Mouse (Mus musculus) neural tube, embryonic 15.5 days (tissue): Measurements from ENCODE around the gene Madd. TPM values are rescaled to one million over a fixed set of nuclear protein-coding genes. Genes with fewer than 3 reads are reported as not detected.
"Not testable (repeated sequence)": the region's sequence is repeated elsewhere in the genome, so short reads cannot be mapped to it uniquely, and the experiment has no call there.

Source experiments
- ATAC-seq: fragments of 200-750 bp; cut with Nextera tagmentation; 2 replicates; pipeline ENCODE4 v1.8.0; 2017; ENCODE audit warnings: mild to moderate bottlenecking, moderate TSS enrichment, moderate library complexity; ENCODE audit not compliant: low FRiP score
- H3K27ac ChIP-seq: fragments of 300-500 bp; sonication (generic); replicated peaks from 2 replicates; pipeline ENCODE4 v1.5.1; 2015; ENCODE audit warnings: mild to moderate bottlenecking, inconsistent platforms
- H3K27me3 ChIP-seq: fragments of 300-500 bp; sonication (generic); replicated peaks from 2 replicates; pipeline ENCODE4 v1.6.1; 2015; ENCODE audit warnings: inconsistent platforms
- H3K36me3 ChIP-seq: fragments of 300-500 bp; sonication (generic); 2 replicates; pipeline ENCODE4 v1.6.1; 2015; ENCODE audit warnings: inconsistent platforms
- H3K4me1 ChIP-seq: fragments of 300-500 bp; sonication (generic); 2 replicates; pipeline ENCODE4 v1.6.1; 2015; ENCODE audit warnings: inconsistent platforms
- H3K4me2 ChIP-seq: fragments of 300-500 bp; sonication (generic); 2 replicates; pipeline ENCODE4 v1.6.1; 2015; ENCODE audit warnings: inconsistent platforms, mild to moderate bottlenecking, moderate library complexity
- H3K4me3 ChIP-seq: fragments of 300-500 bp; sonication (generic); replicated peaks from 2 replicates; pipeline ENCODE4 v1.5.1; 2015; ENCODE audit warnings: mild to moderate bottlenecking, inconsistent platforms
- H3K9ac ChIP-seq: fragments of 300-500 bp; sonication (generic); replicated peaks from 2 replicates; pipeline ENCODE4 v1.6.1; 2015; ENCODE audit warnings: mild to moderate bottlenecking, inconsistent platforms
- H3K9me3 ChIP-seq: fragments of 300-500 bp; sonication (generic); replicated peaks from 2 replicates; pipeline ENCODE4 v1.6.1; 2016; ENCODE audit warnings: inconsistent platforms
- WGBS: fragments of 180-500 bp; shearing (Covaris S2); methylation state at CpG from one replicate; pipeline ENCODE4 v1.1.7; 2015; ENCODE audit warnings: mixed read lengths; 5-methylcytosine and 5-hydroxymethylcytosine counted together
- polyA plus RNA-seq: library from polyadenylated mRNA; unstranded; fragments of >200 nt; fragmentation: Nextera tagmentation; extraction: Ambion mirVana; gene quantifications from 2 replicates; pipeline ENCODE4 v1.2.1, GENCODE M21; 2015

Gene Madd
- polyA plus RNA-seq, 1 experiment from 2014 or later = 54.5 TPM

- ATAC-seq = no peak
- Histone ChIP-seq H3K36me3 (no peaks in the 10 kb centered on the region), H3K9me3 (no peaks in the 10 kb centered on the region), H3K4me2 (no peak overlapping the region), H3K4me1 (peaks cover 3% of the 10 kb centered on the region; the same call in 1 of the 2 replicates), H3K4me3 (no peak overlapping the region), H3K27ac (no peak overlapping the region), H3K9ac (no peak overlapping the region), H3K27me3 (peaks cover 8% of the 10 kb centered on the region)
- WGBS = 69% methylated on average over 4 of the region's 4 CpGs
These were observed 71.1 kb downstream of the Madd start for GRCm38 (mm10) chr2:91112491-91112890.

DNA sequence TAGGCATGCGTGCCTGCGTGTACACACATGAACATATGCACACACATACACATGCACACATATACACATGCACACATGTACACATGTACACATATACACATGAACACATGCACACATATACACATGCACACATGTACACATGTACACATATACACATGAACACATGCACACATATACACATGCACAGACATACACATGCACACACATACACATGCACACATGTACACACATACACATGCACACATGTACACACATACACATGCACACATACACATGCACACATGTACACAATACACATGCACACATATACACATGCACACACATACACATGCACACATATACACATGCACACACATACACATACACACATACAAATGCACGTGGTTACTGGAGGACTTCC lies 71.8 kb downstream of the Madd start:
- not testable (repeated sequence) for H3K4me1 ChIP-seq, ATAC-seq, H3K27ac ChIP-seq, H3K36me3 ChIP-seq, H3K9ac ChIP-seq, H3K9me3 ChIP-seq, H3K4me3 ChIP-seq, H3K4me2 ChIP-seq, H3K27me3 ChIP-seq
- 94% methylated on average over 3 of the region's 3 CpGs for WGBS

GRCm38 (mm10) chr2:91110429-91110828 lies 73.2 kb downstream of the Madd start:
- WGBS = 84% methylated on average over 6 of the region's 6 CpGs
- no peak for ATAC-seq
- Histone ChIP-seq H3K27me3 (peaks cover 5% of the 10 kb centered on the region), H3K27ac (no peak overlapping the region), H3K4me1 (peaks cover 3% of the 10 kb centered on the region; the same call in 1 of the 2 replicates), H3K9me3 (no peaks in the 10 kb centered on the region), H3K36me3 (no peaks in the 10 kb centered on the region), H3K4me3 (no peak overlapping the region), H3K9ac (no peak overlapping the region), H3K4me2 (no peak overlapping the region)

DNA sequence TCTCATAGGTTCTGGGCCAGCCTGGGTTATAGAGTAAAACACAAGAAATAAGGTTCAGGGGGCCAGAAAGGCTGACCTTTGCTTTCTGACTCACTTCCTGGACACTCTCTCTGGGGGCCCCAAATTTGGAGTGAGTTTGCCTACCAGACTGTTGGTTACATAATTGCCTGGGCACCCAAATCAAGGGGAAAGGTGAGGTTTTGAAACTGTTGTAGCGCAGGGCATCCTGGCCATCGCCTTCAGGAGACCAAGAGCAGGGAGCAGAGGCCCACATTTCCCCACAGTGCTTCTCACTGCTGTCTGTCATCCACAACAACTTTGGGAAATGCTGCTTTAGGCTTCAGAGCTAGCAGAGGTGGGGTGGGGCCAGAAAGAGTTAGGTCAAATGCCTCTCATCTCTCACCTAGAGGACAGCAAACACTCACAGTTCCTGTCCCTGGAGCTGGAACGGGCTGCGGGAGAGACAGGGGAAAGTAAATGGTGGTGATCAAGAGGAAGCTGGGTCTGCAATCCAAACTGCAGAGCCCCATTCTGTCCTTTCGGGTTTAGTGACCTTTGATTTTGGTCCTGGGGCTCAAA lies 73.7 kb downstream of the Madd start:
- no peaks in the 10 kb centered on the region for H3K9me3 ChIP-seq
- H3K4me1 ChIP-seq = peaks cover 1% of the 10 kb centered on the region; the same call in 1 of the 2 replicates
- H3K27ac ChIP-seq = no peak overlapping the region
- peaks cover under 1% of the 10 kb centered on the region; the same call in 1 of the 2 replicates for H3K27me3 ChIP-seq
- 90% methylated on average over 5 of the region's 5 CpGs for WGBS
- no peak overlapping the region for H3K4me2 ChIP-seq
- ATAC-seq = no peak
- H3K36me3 ChIP-seq = no peaks in the 10 kb centered on the region
- no peak overlapping the region for H3K4me3 ChIP-seq
- H3K9ac ChIP-seq = no peak overlapping the region

DNA sequence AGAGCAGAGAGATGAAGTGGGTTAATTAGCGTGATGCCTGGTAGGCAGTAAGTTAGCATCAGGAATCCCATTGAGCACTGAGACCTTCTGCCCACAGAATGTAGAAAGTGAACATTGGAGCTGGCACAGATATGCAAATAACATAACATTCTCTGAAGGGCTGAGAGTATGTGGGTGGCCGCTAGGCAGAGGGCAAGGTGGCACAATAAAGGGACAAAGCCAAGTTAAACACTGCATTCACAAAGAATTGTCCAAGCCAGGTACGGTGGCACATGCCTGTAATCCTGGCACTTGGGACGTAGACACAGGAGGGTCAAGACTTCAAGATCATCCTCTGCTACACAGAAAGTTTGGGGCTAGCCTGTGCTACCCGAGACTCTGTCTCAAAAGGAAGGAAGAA lies 74.4 kb downstream of the Madd start:
- no peak for ATAC-seq
- Histone ChIP-seq H3K4me2 (no peak overlapping the region), H3K9me3 (no peaks in the 10 kb centered on the region), H3K27me3 (no peaks in the 10 kb centered on the region), H3K4me1 (no peaks in the 10 kb centered on the region), H3K4me3 (no peak overlapping the region), H3K36me3 (no peaks in the 10 kb centered on the region), H3K9ac (no peak overlapping the region), H3K27ac (no peak overlapping the region)
- WGBS = 86% methylated on average over 5 of the region's 5 CpGs

DNA sequence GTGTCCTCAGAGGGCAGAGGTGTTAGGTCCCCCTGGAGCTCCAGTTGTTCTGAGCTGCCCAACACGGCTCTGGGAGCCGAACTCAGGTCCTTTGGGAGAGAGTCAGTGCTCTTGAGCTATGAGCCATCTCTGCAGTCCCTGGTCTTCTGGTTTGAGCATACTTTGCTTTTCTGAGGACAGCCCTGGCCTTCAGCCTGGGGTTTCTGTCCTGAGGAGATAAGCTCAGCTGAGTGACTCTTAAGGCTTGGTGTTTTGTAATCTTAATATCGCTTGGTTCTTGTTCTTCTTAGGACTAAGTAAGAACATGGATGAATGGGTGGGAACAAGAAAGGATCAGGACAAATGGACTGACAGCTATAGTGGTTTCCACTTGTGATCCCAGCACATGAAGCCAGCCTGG lies 75.5 kb downstream of the Madd start:
- WGBS = 90% methylated on average over 3 of the region's 3 CpGs
- Histone ChIP-seq H3K9ac (no peak overlapping the region), H3K9me3 (no peaks in the 10 kb centered on the region), H3K27me3 (no peaks in the 10 kb centered on the region), H3K27ac (no peak overlapping the region), H3K4me3 (no peak overlapping the region), H3K36me3 (no peaks in the 10 kb centered on the region), H3K4me2 (no peak overlapping the region), H3K4me1 (no peaks in the 10 kb centered on the region)
- no peak for ATAC-seq

DNA sequence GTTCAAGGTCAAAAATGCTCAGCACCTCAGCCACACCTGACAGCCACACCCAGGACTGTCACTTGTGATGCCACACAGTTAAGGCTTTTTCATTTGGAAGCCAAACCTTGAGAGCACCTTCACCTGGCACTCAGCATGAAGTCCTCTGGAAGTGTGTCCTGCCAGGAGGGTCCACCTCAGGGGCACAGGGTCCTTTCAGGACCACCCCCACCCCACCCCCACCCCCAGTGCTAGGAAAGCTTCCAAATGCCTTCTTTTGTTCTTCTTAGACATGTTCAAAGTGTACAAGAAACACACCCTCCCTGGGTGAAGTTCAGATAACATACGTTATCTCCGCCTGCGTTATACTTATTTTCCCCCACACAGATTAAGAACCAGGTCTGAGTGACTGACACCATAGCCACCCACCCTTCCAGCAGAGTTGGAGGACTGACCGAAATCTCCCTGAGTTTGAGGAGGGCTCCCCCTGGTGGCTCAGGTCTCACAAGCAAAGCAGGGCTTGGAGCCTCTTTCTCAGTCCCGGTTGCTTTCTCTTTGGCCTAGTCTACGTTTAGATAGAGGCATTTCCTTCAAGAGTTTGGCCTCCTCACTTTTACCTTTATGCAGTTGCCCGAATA lies 82.4 kb downstream of the Madd start:
- ATAC-seq = peak; percentile 87; the same call in 1 of the 2 replicates
- Histone ChIP-seq H3K9ac (0 out of 2 replicates have a peak overlapping the region, but pooled peaks have one; percentile 8), H3K4me2 (no peak overlapping the region), H3K4me1 (no peaks in the 10 kb centered on the region), H3K27me3 (no peaks in the 10 kb centered on the region), H3K27ac (no peak overlapping the region), H3K36me3 (no peaks in the 10 kb centered on the region), H3K9me3 (no peaks in the 10 kb centered on the region), H3K4me3 (no peak overlapping the region)
- WGBS = 16% methylated on average over 7 of the region's 7 CpGs

DNA sequence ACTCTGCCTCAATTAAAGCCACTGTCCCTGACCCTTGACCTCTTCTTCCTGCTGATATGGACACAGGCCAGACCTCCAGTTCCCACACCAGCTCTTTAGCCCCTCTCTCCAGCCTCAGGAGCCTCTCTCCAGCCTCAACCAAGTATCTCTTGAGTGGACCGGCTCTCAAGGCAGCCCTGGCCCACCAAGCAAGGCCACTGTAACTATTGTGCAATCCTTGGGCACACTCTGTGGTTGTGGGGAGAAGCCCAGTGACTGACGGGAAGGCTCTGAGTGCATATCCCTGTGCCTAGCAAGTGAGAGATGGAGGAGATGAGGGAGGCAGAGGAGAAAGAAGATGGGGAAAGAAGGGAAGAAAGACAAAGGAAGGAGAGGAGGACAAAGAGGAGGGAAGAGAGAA lies 85.5 kb downstream of the Madd start:
- Histone ChIP-seq H3K4me1 (no peaks in the 10 kb centered on the region), H3K36me3 (no peaks in the 10 kb centered on the region), H3K4me3 (no peak overlapping the region), H3K27ac (no peak overlapping the region), H3K9me3 (no peaks in the 10 kb centered on the region), H3K27me3 (no peaks in the 10 kb centered on the region), H3K4me2 (no peak overlapping the region), H3K9ac (no peak overlapping the region)
- no peak for ATAC-seq
- WGBS = 80% methylated on average over 2 of the region's 2 CpGs

- WGBS = 78% methylated on average over 10 of the region's 10 CpGs
- Histone ChIP-seq H3K9ac (no peak overlapping the region), H3K36me3 (no peaks in the 10 kb centered on the region), H3K9me3 (no peaks in the 10 kb centered on the region), H3K4me3 (no peak overlapping the region), H3K4me2 (no peak overlapping the region), H3K27me3 (no peaks in the 10 kb centered on the region), H3K4me1 (no peaks in the 10 kb centered on the region), H3K27ac (no peak overlapping the region)
- ATAC-seq = no peak
These were observed 86.6 kb downstream of the Madd start for GRCm38 (mm10) chr2:91097015-91097414.

GRCm38 (mm10) chr2:91096524-91096923 lies 87.1 kb downstream of the Madd start:
- WGBS = 76% methylated on average over 14 of the region's 14 CpGs
- Histone ChIP-seq H3K27me3 (no peaks in the 10 kb centered on the region), H3K4me1 (no peaks in the 10 kb centered on the region), H3K9me3 (no peaks in the 10 kb centered on the region), H3K9ac (no peak overlapping the region), H3K4me3 (no peak overlapping the region), H3K27ac (no peak overlapping the region), H3K36me3 (no peaks in the 10 kb centered on the region), H3K4me2 (no peak overlapping the region)
- no peak for ATAC-seq

DNA sequence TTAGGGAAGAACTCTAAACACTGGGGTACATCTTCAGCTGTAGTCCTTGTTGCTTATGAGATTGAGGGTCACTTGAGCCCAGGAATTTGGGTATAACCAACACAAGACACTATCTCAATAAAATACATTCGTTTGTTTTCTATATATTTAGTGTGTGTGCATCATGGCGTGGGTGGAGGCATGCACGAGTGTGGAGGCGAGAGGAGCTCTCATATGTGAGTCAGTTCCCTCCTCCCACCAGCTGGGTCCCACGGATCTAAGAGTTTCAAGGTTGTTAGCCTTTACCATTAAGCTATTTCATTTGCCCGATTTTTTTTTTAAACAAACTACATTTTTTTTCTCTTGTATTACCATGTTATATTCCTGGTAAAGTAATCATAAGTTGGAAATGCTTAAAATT lies 92.8 kb downstream of the Madd start:
- no peak overlapping the region for H3K4me2 ChIP-seq
- no peak for ATAC-seq
- no peaks in the 10 kb centered on the region for H3K9me3 ChIP-seq
- no peak overlapping the region for H3K27ac ChIP-seq
- no peaks in the 10 kb centered on the region for H3K27me3 ChIP-seq
- 78% methylated on average over 6 of the region's 6 CpGs for WGBS
- no peak overlapping the region for H3K4me3 ChIP-seq
- no peak overlapping the region for H3K9ac ChIP-seq
- no peaks in the 10 kb centered on the region for H3K36me3 ChIP-seq
- no peaks in the 10 kb centered on the region for H3K4me1 ChIP-seq

GRCm38 (mm10) chr2:91090208-91090607 lies 93.4 kb downstream of the Madd start:
- Histone ChIP-seq H3K4me1 (no peaks in the 10 kb centered on the region), H3K4me3 (no peak overlapping the region), H3K4me2 (no peak overlapping the region), H3K9ac (no peak overlapping the region), H3K27ac (no peak overlapping the region), H3K36me3 (no peaks in the 10 kb centered on the region), H3K27me3 (no peaks in the 10 kb centered on the region), H3K9me3 (no peaks in the 10 kb centered on the region)
- no peak for ATAC-seq
- 85% methylated on average over 6 of the region's 6 CpGs for WGBS
